Mouse (Mus musculus) brain, embryonic 14.5 days (tissue): Measurements from ENCODE around the gene Ostc.

Experiments
- CTCF ChIP-seq: fragments of 200-500 bp; IDR thresholded peaks from 2 replicates; pipeline ENCODE4 v1.5.1; 2012; ENCODE audit warnings: inconsistent platforms, mild to moderate bottlenecking, moderate library complexity, borderline replicate concordance; ENCODE audit not compliant: insufficient read depth, insufficient read length; ENCODE audit errors: extremely low read depth
- POLR2A ChIP-seq: fragments of 200-500 bp; IDR thresholded peaks from 2 replicates; pipeline ENCODE4 v1.6.1; 2012; ENCODE audit warnings: mild to moderate bottlenecking, inconsistent platforms, borderline replicate concordance; ENCODE audit not compliant: poor library complexity, insufficient read depth, insufficient read length, severe bottlenecking; ENCODE audit errors: extremely low read depth

DNA sequence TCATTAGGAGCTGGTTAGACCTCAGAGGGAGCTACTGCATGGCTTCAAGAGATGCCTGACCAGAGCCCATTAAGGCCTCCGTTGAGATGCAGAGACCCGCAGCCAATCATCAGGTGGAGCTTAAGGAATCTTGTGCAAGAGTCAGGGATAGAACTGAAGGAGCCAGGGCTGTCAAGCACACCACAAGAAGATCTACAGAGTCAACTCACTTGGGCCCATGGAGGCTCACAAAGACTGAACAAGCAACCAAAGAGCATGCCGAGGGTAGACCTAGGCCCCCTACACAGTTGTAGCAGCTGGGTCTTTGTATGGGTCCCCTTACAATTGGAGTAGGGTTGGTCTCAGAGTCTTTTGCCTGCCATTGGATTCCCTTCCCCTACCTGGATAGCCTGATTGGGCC lies 46.7 kb downstream of the Ostc start:
- TF ChIP-seq CTCF (no peak), POLR2A (no peak)
